Mouse (Mus musculus) small intestine, adult 2 months (tissue): Measurements from ENCODE around the gene Sult2b1.

Experiments used
- CTCF ChIP-seq: fragments of 200-500 bp; IDR thresholded peaks from 2 replicates; pipeline ENCODE4 v1.5.1; 2012; ENCODE audit warnings: low read depth, mild to moderate bottlenecking, control low read depth, inconsistent platforms, low read length, moderate library complexity, mixed read lengths; ENCODE audit not compliant: insufficient replicate concordance, insufficient read length; ENCODE audit errors: extremely low read depth
- POLR2A ChIP-seq: fragments of 200-500 bp; IDR thresholded peaks from 2 replicates; pipeline ENCODE4 v1.6.1; 2012; ENCODE audit warnings: low read depth, mild to moderate bottlenecking, control low read depth, inconsistent platforms, low read length, moderate library complexity

GRCm38 (mm10) chr7:45723781-45724180 is 60.7 kb downstream of the Sult2b1 start:
- TF ChIP-seq CTCF (no peak), POLR2A (no peak)
